Comparison of ENCODE assay signal across 15 mouse cellular contexts in the genomic region with DNA sequence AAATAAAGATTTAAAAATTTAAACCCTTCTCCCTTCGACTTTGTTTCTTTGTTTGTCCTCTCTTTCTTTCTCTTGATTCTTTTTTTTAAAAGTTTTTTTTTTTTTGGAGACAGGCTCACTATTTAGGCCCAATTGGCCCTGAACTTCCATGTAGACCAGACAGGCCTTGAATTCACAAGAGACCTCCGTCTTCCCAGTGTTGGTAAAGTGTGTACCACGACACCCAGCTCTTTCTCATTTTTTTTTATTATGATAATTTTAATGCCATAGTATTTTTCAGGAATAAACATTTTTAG. TPM values are rescaled to one million over a fixed set of nuclear protein-coding genes. Genes with fewer than 3 reads are reported as not detected.
DNase-seq lines count a peak whose midpoint lies in the region; ATAC-seq and TF ChIP-seq lines count a peak whose summit lies in the region.
"Had no signal": no experiment of that assay in that cellular context is flagged by ENCODE, and none has a peak within 500 bp of the region (broad histone marks: within the 10 kb centered on the region; RNA-seq: fewer than 3 reads in every experiment).

No protein-coding gene starts in this region.

- TF ChIP-seq CTCF in midbrain, postnatal 0 days (IDR thresholded peaks at IDR 0.05), result no peak

- H3K4me3 ChIP-seq in forebrain, embryonic 10.5 days, result peak overlapping the region; percentile 41
- no peak overlapping the region for H3K4me3 ChIP-seq in forebrain, embryonic 14.5 days (ENCODE audit: low read depth, low read length)
- H3K4me3 ChIP-seq in hindbrain, embryonic 12.5 days, result peak overlapping the region; percentile 21; the same call in 1 of the 2 replicates
- no peak overlapping the region for H3K4me3 ChIP-seq in hindbrain, embryonic 13.5 days
- peak overlapping the region; percentile 50 for H3K4me3 ChIP-seq in midbrain, embryonic 10.5 days
- no peak overlapping the region for H3K4me3 ChIP-seq in midbrain, postnatal 0 days (ENCODE audit: low read depth, low read length)
- no peak overlapping the region for H3K4me3 ChIP-seq in embryonic facial prominence, embryonic 12.5 days
- H3K4me3 ChIP-seq: gastrocnemius, adult 2 months; heart, adult 2 months; left cerebral cortex, adult 2 months had no signal

- no peaks in the 10 kb centered on the region for H3K36me3 ChIP-seq in forebrain, embryonic 10.5 days (replicated peaks)
- no peaks in the 10 kb centered on the region for H3K36me3 ChIP-seq in forebrain, embryonic 14.5 days (ENCODE audit: control insufficient read depth, insufficient read depth, low read length)
- no peaks in the 10 kb centered on the region for H3K36me3 ChIP-seq in hindbrain, embryonic 12.5 days
- no peaks in the 10 kb centered on the region for H3K36me3 ChIP-seq in hindbrain, embryonic 13.5 days
- H3K36me3 ChIP-seq in midbrain, embryonic 10.5 days, result no peaks in the 10 kb centered on the region
- H3K36me3 ChIP-seq in midbrain, postnatal 0 days (ENCODE audit: insufficient read depth, low read length), result no peaks in the 10 kb centered on the region
- H3K36me3 ChIP-seq in embryonic facial prominence, embryonic 12.5 days, result no peaks in the 10 kb centered on the region
- H3K36me3 ChIP-seq: neural tube, embryonic 13.5 days had no signal

- peak overlapping the region; percentile 78 for H3K27ac ChIP-seq in forebrain, embryonic 10.5 days
- H3K27ac ChIP-seq in forebrain, embryonic 14.5 days (ENCODE audit: low read depth, low read length), result no peak overlapping the region
- H3K27ac ChIP-seq in hindbrain, embryonic 12.5 days, result no peak overlapping the region
- H3K27ac ChIP-seq in hindbrain, embryonic 13.5 days, result no peak overlapping the region
- H3K27ac ChIP-seq in midbrain, embryonic 10.5 days (replicated peaks), result peak overlapping the region; percentile 84; the same call in 1 of the 2 replicates
- no peak overlapping the region for H3K27ac ChIP-seq in midbrain, postnatal 0 days (ENCODE audit: low read depth, low read length)
- no peak overlapping the region for H3K27ac ChIP-seq in embryonic facial prominence, embryonic 12.5 days
- H3K27ac ChIP-seq: gastrocnemius, adult 2 months; heart, adult 2 months; left cerebral cortex, adult 2 months; neural tube, embryonic 13.5 days had no signal

- no peak overlapping the region for H3K4me2 ChIP-seq in forebrain, embryonic 14.5 days (ENCODE audit: low read length)
- H3K4me2 ChIP-seq in hindbrain, embryonic 12.5 days (replicated peaks), result peak overlapping the region; percentile 47
- no peak overlapping the region for H3K4me2 ChIP-seq in hindbrain, embryonic 13.5 days
- no peak overlapping the region for H3K4me2 ChIP-seq in midbrain, postnatal 0 days (ENCODE audit: low read depth, low read length, poor library complexity, severe bottlenecking)
- peak overlapping the region; percentile 49 for H3K4me2 ChIP-seq in embryonic facial prominence, embryonic 12.5 days (replicated peaks)

- peaks cover 34% of the 10 kb centered on the region for H3K27me3 ChIP-seq in forebrain, embryonic 10.5 days (ENCODE audit: poor library complexity, severe bottlenecking)
- 0 out of 2 replicates have a peak, but pooled peaks cover 6% of the 10 kb centered on the region for H3K27me3 ChIP-seq in forebrain, embryonic 14.5 days (replicated peaks; ENCODE audit: control insufficient read depth, insufficient read depth, low read length)
- H3K27me3 ChIP-seq in hindbrain, embryonic 12.5 days, result peaks cover 21% of the 10 kb centered on the region
- H3K27me3 ChIP-seq in hindbrain, embryonic 13.5 days, result peaks cover 24% of the 10 kb centered on the region
- peaks cover 34% of the 10 kb centered on the region for H3K27me3 ChIP-seq in midbrain, embryonic 10.5 days (ENCODE audit: low read depth, poor library complexity, severe bottlenecking)
- H3K27me3 ChIP-seq in midbrain, postnatal 0 days (ENCODE audit: insufficient read depth, low read length), result peaks cover 10% of the 10 kb centered on the region
- peaks cover 20% of the 10 kb centered on the region for H3K27me3 ChIP-seq in embryonic facial prominence, embryonic 12.5 days

- no peak for DNase-seq in forebrain, embryonic 10.5 days (ENCODE audit: extremely low spot score, low spot score)
- no peak for DNase-seq in forebrain, embryonic 14.5 days (ENCODE audit: low spot score)
- DNase-seq in midbrain, embryonic 10.5 days (ENCODE audit: low spot score), result no peak
- DNase-seq in midbrain, postnatal 0 days (ENCODE audit: low spot score), result no peak
- no peak for DNase-seq in c-Kit-positive CD71-positive TER-119-positive erythroid progenitor cells, embryonic 14.5 days (ENCODE audit: low spot score)
- DNase-seq: cerebellum, adult 8-10 months; gastrocnemius, adult 2 months; heart, adult 2 months; lung, postnatal 10 days had no signal

- no peak overlapping the region for H3K9ac ChIP-seq in forebrain, embryonic 14.5 days (ENCODE audit: low read length)
- no peak overlapping the region for H3K9ac ChIP-seq in hindbrain, embryonic 12.5 days
- no peak overlapping the region for H3K9ac ChIP-seq in hindbrain, embryonic 13.5 days
- no peak overlapping the region for H3K9ac ChIP-seq in midbrain, postnatal 0 days (replicated peaks; ENCODE audit: low read length, poor library complexity, severe bottlenecking)
- H3K9ac ChIP-seq in embryonic facial prominence, embryonic 12.5 days, result 0 out of 2 replicates have a peak overlapping the region, but pooled peaks have one; percentile 12

- H3K9me3 ChIP-seq in forebrain, embryonic 10.5 days, result no peaks in the 10 kb centered on the region
- no peaks in the 10 kb centered on the region for H3K9me3 ChIP-seq in forebrain, embryonic 14.5 days (replicated peaks; ENCODE audit: control insufficient read depth, low read length)
- H3K9me3 ChIP-seq in hindbrain, embryonic 12.5 days (replicated peaks), result no peaks in the 10 kb centered on the region
- no peaks in the 10 kb centered on the region for H3K9me3 ChIP-seq in hindbrain, embryonic 13.5 days
- no peaks in the 10 kb centered on the region for H3K9me3 ChIP-seq in midbrain, embryonic 10.5 days (replicated peaks)
- no peaks in the 10 kb centered on the region for H3K9me3 ChIP-seq in midbrain, postnatal 0 days (ENCODE audit: low read length)
- no peaks in the 10 kb centered on the region for H3K9me3 ChIP-seq in embryonic facial prominence, embryonic 12.5 days
- H3K9me3 ChIP-seq: neural tube, embryonic 13.5 days had no signal

- ATAC-seq in forebrain, embryonic 14.5 days, result no peak
- ATAC-seq in hindbrain, embryonic 12.5 days (ENCODE audit: low FRiP score), result no peak
- no peak for ATAC-seq in hindbrain, embryonic 13.5 days (ENCODE audit: low FRiP score)
- no peak for ATAC-seq in midbrain, postnatal 0 days (ENCODE audit: low FRiP score)
- no peak for ATAC-seq in embryonic facial prominence, embryonic 12.5 days (ENCODE audit: insufficient number of reproducible peaks, insufficient read depth, low FRiP score, low TSS enrichment)

- peaks cover 26% of the 10 kb centered on the region for H3K4me1 ChIP-seq in forebrain, embryonic 10.5 days
- peaks cover 4% of the 10 kb centered on the region; the same call in 1 of the 2 replicates for H3K4me1 ChIP-seq in forebrain, embryonic 14.5 days (ENCODE audit: control insufficient read depth, insufficient read depth, low read length)
- H3K4me1 ChIP-seq in hindbrain, embryonic 12.5 days, result peaks cover 9% of the 10 kb centered on the region; the same call in 1 of the 2 replicates
- H3K4me1 ChIP-seq in hindbrain, embryonic 13.5 days (replicated peaks), result peaks cover 19% of the 10 kb centered on the region
- H3K4me1 ChIP-seq in midbrain, embryonic 10.5 days, result peaks cover 21% of the 10 kb centered on the region
- H3K4me1 ChIP-seq in midbrain, postnatal 0 days (ENCODE audit: insufficient read depth, low read length), result no peaks in the 10 kb centered on the region; the same call in 1 of the 2 replicates
- peaks cover 13% of the 10 kb centered on the region for H3K4me1 ChIP-seq in embryonic facial prominence, embryonic 12.5 days

- WGBS in forebrain, embryonic 10.5 days, result 33% methylated on average over 3 of the region's 3 CpGs
- 45% methylated on average over 3 of the region's 3 CpGs for WGBS in forebrain, embryonic 14.5 days
- WGBS in hindbrain, embryonic 12.5 days, result 41% methylated on average over 3 of the region's 3 CpGs
- 42% methylated on average over 3 of the region's 3 CpGs for WGBS in hindbrain, embryonic 13.5 days
- WGBS in midbrain, embryonic 10.5 days, result 41% methylated on average over 3 of the region's 3 CpGs
- 51% methylated on average over 3 of the region's 3 CpGs for WGBS in midbrain, postnatal 0 days
- 33% methylated on average over 3 of the region's 3 CpGs for WGBS in embryonic facial prominence, embryonic 12.5 days

RNA-seq across cellular contexts. Expression of a gene that starts 4.8 kb away (rescaled TPM):
- 6.3 and 7.1 TPM in 2 replicates for polyA plus RNA-seq in forebrain, embryonic 10.5 days (2016; fragmentation: Nextera tagmentation; extraction: Ambion mirVana)
- 0.40 and 0.46 TPM in 2 replicates for polyA plus RNA-seq in forebrain, embryonic 14.5 days (2014; fragmentation: Nextera tagmentation; extraction: Ambion mirVana)
- 2.3 and 4.4 TPM in 2 replicates for polyA plus RNA-seq in hindbrain, embryonic 12.5 days (2016; fragmentation: Nextera tagmentation; extraction: Ambion mirVana)
- polyA plus RNA-seq in hindbrain, embryonic 13.5 days (2015; fragmentation: Nextera tagmentation; extraction: Ambion mirVana), result 0.53 and 0.66 TPM in 2 replicates
- 4.0 and 4.6 TPM in 2 replicates for polyA plus RNA-seq in midbrain, embryonic 10.5 days (2016; fragmentation: Nextera tagmentation; extraction: Ambion mirVana)
- 0.09 and 0.38 TPM in 2 replicates for total RNA-seq in midbrain, postnatal 0 days (2014; rRNA removed)
- 0.29 and 0.38 TPM in 2 replicates for polyA plus RNA-seq in midbrain, postnatal 0 days (2015; fragmentation: Nextera tagmentation; extraction: Ambion mirVana)
- 5.3 and 5.8 TPM in 2 replicates for polyA plus RNA-seq in embryonic facial prominence, embryonic 12.5 days (2016; fragmentation: Nextera tagmentation; extraction: Ambion mirVana)
- total RNA-seq: gastrocnemius, adult 2 months; heart, adult 2 months; left cerebral cortex, adult 2 months; liver, adult 2 months had no signal
- polyA plus RNA-seq: heart, adult 2 months; liver, adult 2 months had no signal

RNA-seq across cellular contexts. Expression of a gene that starts 14.1 kb away (rescaled TPM):
- polyA plus RNA-seq in forebrain, embryonic 10.5 days (2016; fragmentation: Nextera tagmentation; extraction: Ambion mirVana), result not detected in 2 replicates
- polyA plus RNA-seq in forebrain, embryonic 14.5 days (2014; fragmentation: Nextera tagmentation; extraction: Ambion mirVana), result 1.5 and 2.1 TPM in 2 replicates
- 1.8 TPM in 2 replicates for polyA plus RNA-seq in hindbrain, embryonic 12.5 days (2016; fragmentation: Nextera tagmentation; extraction: Ambion mirVana)
- polyA plus RNA-seq in hindbrain, embryonic 13.5 days (2015; fragmentation: Nextera tagmentation; extraction: Ambion mirVana), result 1.7 and 2.0 TPM in 2 replicates
- polyA plus RNA-seq in midbrain, embryonic 10.5 days (2016; fragmentation: Nextera tagmentation; extraction: Ambion mirVana), result 0.17 and 0.19 TPM in 2 replicates
- total RNA-seq in midbrain, postnatal 0 days (2014; rRNA removed), result 0.80 and 1.3 TPM in 2 replicates
- 1.0 and 1.1 TPM in 2 replicates for polyA plus RNA-seq in midbrain, postnatal 0 days (2015; fragmentation: Nextera tagmentation; extraction: Ambion mirVana)
- 0.14 and 0.17 TPM in 2 replicates for polyA plus RNA-seq in embryonic facial prominence, embryonic 12.5 days (2016; fragmentation: Nextera tagmentation; extraction: Ambion mirVana)
- total RNA-seq: gastrocnemius, adult 2 months; heart, adult 2 months had no signal

RNA-seq across cellular contexts. Expression of a gene that starts 27.6 kb away (rescaled TPM):
- polyA plus RNA-seq in forebrain, embryonic 10.5 days (2016; fragmentation: Nextera tagmentation; extraction: Ambion mirVana), result 0.25 and 0.30 TPM in 2 replicates
- polyA plus RNA-seq in forebrain, embryonic 14.5 days (2014; fragmentation: Nextera tagmentation; extraction: Ambion mirVana), result 0.56 TPM in 1 of 2 replicates, not detected in the other
- 0.35 and 1.1 TPM in 2 replicates for polyA plus RNA-seq in hindbrain, embryonic 12.5 days (2016; fragmentation: Nextera tagmentation; extraction: Ambion mirVana)
- 0.27 and 0.47 TPM in 2 replicates for polyA plus RNA-seq in hindbrain, embryonic 13.5 days (2015; fragmentation: Nextera tagmentation; extraction: Ambion mirVana)
- polyA plus RNA-seq in midbrain, embryonic 10.5 days (2016; fragmentation: Nextera tagmentation; extraction: Ambion mirVana), result 0.20 and 0.29 TPM in 2 replicates
- 0.16 TPM in 1 of 2 replicates, not detected in the other for total RNA-seq in midbrain, postnatal 0 days (2014; rRNA removed)
- polyA plus RNA-seq in midbrain, postnatal 0 days (2015; fragmentation: Nextera tagmentation; extraction: Ambion mirVana), result 0.09 and 0.43 TPM in 2 replicates
- polyA plus RNA-seq in embryonic facial prominence, embryonic 12.5 days (2016; fragmentation: Nextera tagmentation; extraction: Ambion mirVana), result 0.27 and 0.88 TPM in 2 replicates
- total RNA-seq: left cerebral cortex, adult 2 months had no signal

Comparison
In these comparisons a context has a peak if more than half of its experiments do, and no peak if none do; other contexts are left out.
1. H3K27ac ChIP-seq: peak in forebrain, embryonic 10.5 days (single experiment) and midbrain, embryonic 10.5 days (single experiment); none in forebrain, embryonic 14.5 days (single experiment), hindbrain, embryonic 12.5 days (single experiment), hindbrain, embryonic 13.5 days (single experiment), midbrain, postnatal 0 days (single experiment) and embryonic facial prominence, embryonic 12.5 days (single experiment).
2. H3K4me3 ChIP-seq: peak in forebrain, embryonic 10.5 days (single experiment), hindbrain, embryonic 12.5 days (single experiment) and midbrain, embryonic 10.5 days (single experiment); none in forebrain, embryonic 14.5 days (single experiment), hindbrain, embryonic 13.5 days (single experiment), midbrain, postnatal 0 days (single experiment) and embryonic facial prominence, embryonic 12.5 days (single experiment).
3. H3K4me2 ChIP-seq: peak in hindbrain, embryonic 12.5 days (single experiment) and embryonic facial prominence, embryonic 12.5 days (single experiment); none in forebrain, embryonic 14.5 days (single experiment), hindbrain, embryonic 13.5 days (single experiment) and midbrain, postnatal 0 days (single experiment).